Mouse (Mus musculus): Measurements from ENCODE around the gene Fam126a.

GRCm38 (mm10) chr5:24047001-24047400 lies 16.5 kb upstream of the Fam126a start:
- no peak for TF ChIP-seq CTCF (IDR thresholded peaks at IDR 0.05; ENCODE audit: extremely low read depth, insufficient read depth, low read length)
- TF ChIP-seq POLR2A (IDR thresholded peaks at IDR 0.05; ENCODE audit: extremely low read depth, insufficient read depth, low read length), result no peak

All from cortical plate, adult 2 months (tissue).